Mouse (Mus musculus): ENCODE measurements at regions not wholly inside any gene's neighbourhood (a gene's known extent, or its start where the extent isn't known, plus 50 kb on each side); places are given as distances from the start of the nearest gene placed in this dataset.

DNA sequence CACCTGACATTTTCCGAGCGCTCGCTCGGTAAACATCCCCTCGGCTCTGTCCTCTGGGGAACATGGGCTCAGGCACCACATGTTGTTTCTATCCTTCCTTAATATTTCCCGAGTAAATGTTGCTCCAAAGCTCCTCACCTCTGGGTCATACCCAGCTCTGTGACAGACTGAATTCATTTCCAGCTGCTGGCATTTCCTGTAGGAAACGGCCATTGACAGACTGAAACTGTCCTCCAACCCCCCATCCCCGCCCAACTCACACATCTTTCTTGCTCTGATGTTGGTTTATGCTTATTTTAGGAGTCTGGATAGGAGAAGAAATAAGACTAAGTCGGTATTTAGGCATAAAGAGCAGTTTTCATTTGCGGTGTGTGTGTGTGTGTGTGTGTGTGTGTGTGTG lies 204.0 kb downstream of the Prex1 start:
- TF ChIP-seq CTCF (IDR thresholded peaks at IDR 0.05; ENCODE audit: low read depth) = no peak
- TF ChIP-seq EP300 (IDR thresholded peaks at IDR 0.05; ENCODE audit: low read depth) = no peak

All from liver, postnatal 0 days (tissue).